Mouse (Mus musculus) megakaryocyte, embryonic 14.5 days (primary cell): ENCODE data around the gene Nkain4. TPM values are rescaled to one million over a fixed set of nuclear protein-coding genes. Genes with fewer than 3 reads are reported as not detected.

Source experiments
- H3K27me3 ChIP-seq: replicated peaks from 2 replicates; pipeline ENCODE3; 2012; ENCODE audit warnings: inconsistent platforms
- H3K36me3 ChIP-seq: replicated peaks from 2 replicates; pipeline ENCODE3; 2012; ENCODE audit warnings: low read length, inconsistent platforms, mixed read lengths
- H3K4me1 ChIP-seq: 2 replicates; pipeline ENCODE4 v1.6.1; 2012; ENCODE audit warnings: inconsistent platforms
- H3K4me3 ChIP-seq: replicated peaks from 2 replicates; pipeline ENCODE3; 2012; ENCODE audit warnings: moderate library complexity, mild to moderate bottlenecking, inconsistent platforms
- H3K9me3 ChIP-seq: 2 replicates; pipeline ENCODE4 v1.6.1; 2012; ENCODE audit warnings: inconsistent platforms
- FLI1 ChIP-seq: IDR thresholded peaks from 2 replicates; pipeline ENCODE4 v1.6.1; 2012; ENCODE audit warnings: low read length, inconsistent platforms, mixed read lengths
- GATA1 ChIP-seq: IDR thresholded peaks from 3 replicates; pipeline ENCODE4 v1.6.1; 2012; ENCODE audit warnings: mixed read lengths, low read length, inconsistent platforms, borderline replicate concordance
- polyA plus RNA-seq: library from polyadenylated mRNA; stranded (reverse); fragments of >175 nt; gene quantifications from 2 replicates; pipeline ENCODE4 v1.2.3, GENCODE M21; 2012; ENCODE audit warnings: low replicate concordance; ENCODE audit not compliant: insufficient read depth

Nkain4 gene
- polyA plus RNA-seq, 1 experiment, result not detected

- TF ChIP-seq FLI1 (no peak), GATA1 (no peak)
- no peaks in the 10 kb centered on the region for H3K9me3 ChIP-seq
- H3K27me3 ChIP-seq, result no peaks in the 10 kb centered on the region
- H3K36me3 ChIP-seq, result peaks cover 36% of the 10 kb centered on the region
- H3K4me1 ChIP-seq, result peaks cover 53% of the 10 kb centered on the region
- peak overlapping the region; percentile 99 for H3K4me3 ChIP-seq
Measured at GRCm38 (mm10) chr2:180919913-180920809, 34.3 kb downstream of the Nkain4 start.

- Histone ChIP-seq H3K4me1 (peaks cover 59% of the 10 kb centered on the region), H3K36me3 (peaks cover 76% of the 10 kb centered on the region), H3K27me3 (no peaks in the 10 kb centered on the region), H3K4me3 (no peak overlapping the region), H3K9me3 (no peaks in the 10 kb centered on the region)
- TF ChIP-seq GATA1, result no peak
- TF ChIP-seq FLI1, result no peak
Measured at GRCm38 (mm10) chr2:180915886-180916433, 38.5 kb downstream of the Nkain4 start.

GRCm38 (mm10) chr2:180910928-180911327, 43.6 kb downstream of the Nkain4 start:
- Histone ChIP-seq H3K4me3 (no peak overlapping the region), H3K4me1 (peaks cover 52% of the 10 kb centered on the region), H3K27me3 (no peaks in the 10 kb centered on the region), H3K9me3 (no peaks in the 10 kb centered on the region), H3K36me3 (peaks cover 92% of the 10 kb centered on the region)
- TF ChIP-seq GATA1 (no peak), FLI1 (no peak)

GRCm38 (mm10) chr2:180905556-180906221, 48.8 kb downstream of the Nkain4 start:
- Histone ChIP-seq H3K9me3 (no peaks in the 10 kb centered on the region), H3K4me1 (peaks cover 25% of the 10 kb centered on the region), H3K36me3 (peaks cover 73% of the 10 kb centered on the region), H3K4me3 (no peak overlapping the region), H3K27me3 (peaks cover 4% of the 10 kb centered on the region)
- TF ChIP-seq FLI1 (no peak), GATA1 (no peak)

- H3K4me3 ChIP-seq, result no peak overlapping the region
- H3K4me1 ChIP-seq, result peaks cover 19% of the 10 kb centered on the region
- TF ChIP-seq GATA1 (no peak), FLI1 (no peak)
- peaks cover 63% of the 10 kb centered on the region for H3K36me3 ChIP-seq
- peaks cover 11% of the 10 kb centered on the region for H3K27me3 ChIP-seq
- H3K9me3 ChIP-seq, result peaks cover 5% of the 10 kb centered on the region
Measured at GRCm38 (mm10) chr2:180904435-180905208, 49.9 kb downstream of the Nkain4 start.

GRCm38 (mm10) chr2:180902086-180902485, 52.4 kb downstream of the Nkain4 start:
- H3K27me3 ChIP-seq, result peaks cover 35% of the 10 kb centered on the region
- no peak overlapping the region for H3K4me3 ChIP-seq
- H3K9me3 ChIP-seq, result peaks cover 9% of the 10 kb centered on the region
- H3K4me1 ChIP-seq, result peaks cover 15% of the 10 kb centered on the region
- TF ChIP-seq FLI1 (no peak), GATA1 (no peak)
- H3K36me3 ChIP-seq, result peaks cover 43% of the 10 kb centered on the region

GRCm38 (mm10) chr2:180897857-180898256, 56.6 kb downstream of the Nkain4 start:
- H3K4me3 ChIP-seq, result no peak overlapping the region
- H3K27me3 ChIP-seq, result peaks cover 77% of the 10 kb centered on the region
- peaks cover 5% of the 10 kb centered on the region for H3K36me3 ChIP-seq
- TF ChIP-seq GATA1, result no peak
- no peak for TF ChIP-seq FLI1
- peaks cover 9% of the 10 kb centered on the region for H3K9me3 ChIP-seq
- H3K4me1 ChIP-seq, result peaks cover 20% of the 10 kb centered on the region

GRCm38 (mm10) chr2:180896819-180897625, 57.5 kb downstream of the Nkain4 start:
- TF ChIP-seq GATA1, result no peak
- TF ChIP-seq FLI1, result no peak
- Histone ChIP-seq H3K36me3 (no peaks in the 10 kb centered on the region), H3K9me3 (peaks cover 9% of the 10 kb centered on the region), H3K4me1 (peaks cover 24% of the 10 kb centered on the region), H3K27me3 (peaks cover 85% of the 10 kb centered on the region), H3K4me3 (no peak overlapping the region)

GRCm38 (mm10) chr2:180895837-180896525, 58.5 kb downstream of the Nkain4 start:
- Histone ChIP-seq H3K4me1 (peaks cover 24% of the 10 kb centered on the region), H3K4me3 (no peak overlapping the region), H3K27me3 (peaks cover 94% of the 10 kb centered on the region), H3K36me3 (no peaks in the 10 kb centered on the region), H3K9me3 (peaks cover 9% of the 10 kb centered on the region)
- TF ChIP-seq FLI1 (no peak), GATA1 (no peak)
